Mouse (Mus musculus): ENCODE data around the gene Fxyd5.
A peak's percentile ranks its signal among the peaks of the same experiment; 100 is the strongest.

- TF ChIP-seq CTCF (IDR thresholded peaks at IDR 0.05; ENCODE audit: borderline replicate concordance, insufficient read depth, low read length): 0 out of 2 replicates have a peak, but pooled peaks have one; percentile 11
- no peak for TF ChIP-seq POLR2A (IDR thresholded peaks at IDR 0.05; ENCODE audit: low read depth, low read length)
Measured at GRCm38 (mm10) chr7:31034789-31035188, 7.5 kb downstream of the Fxyd5 start.

Data from embryonic fibroblast, embryonic 13.5 days (primary cell).